Mouse (Mus musculus) CD8-positive naive resting alpha-beta T cell, adult 57 days (primary cell): Measurements from ENCODE around the gene Rps15. TPM values are rescaled to one million over a fixed set of nuclear protein-coding genes. Genes with fewer than 3 reads are reported as not detected.

Source experiments
- total RNA-seq: library from RNA; stranded (reverse); gene quantifications from one replicate; pipeline ENCODE4 v1.2.4, GENCODE M21; 2023

The Rps15 gene
- total RNA-seq, result 3,989 TPM

GRCm38 (mm10) chr10:80292251-80293146 lies at the start of gene Rps15:
TSS of gene Rps15 (plus strand) at chr10:80292453.

GRCm38 (mm10) chr10:80248971-80249640 lies 43.1 kb upstream of the Rps15 start, which contains the start of gene Ndufs7:
TSS of gene Ndufs7 (plus strand) at chr10:80249121.

GRCm38 (mm10) chr10:80260642-80261584 lies 31.3 kb upstream of the Rps15 start, which contains the start of the genes Gamt and Dazap1:
TSS of gene Gamt (minus strand) at chr10:80261012.
TSS of gene Dazap1 (plus strand) at chr10:80261486.

GRCm38 (mm10) chr10:80295618-80296425 lies 3.6 kb downstream of the Rps15 start, which contains the start of gene Apc2:
TSS of gene Apc2 (plus strand) at chr10:80295977.

GRCm38 (mm10) chr10:80320340-80320760 lies 28.1 kb downstream of the Rps15 start, which contains the start of gene 2310011J03Rik:
TSS of gene 2310011J03Rik (minus strand) at chr10:80320537.

GRCm38 (mm10) chr10:80329273-80330081 lies 37.2 kb downstream of the Rps15 start, which contains the start of the genes Pcsk4 and Reep6:
TSS of gene Pcsk4 (minus strand) at chr10:80329498.
TSS of gene Reep6 (plus strand) at chr10:80329953.

Other genes starting within 250 kb of the Rps15 start
- gene Gpx4, start 245.3 kb upstream of the Rps15 start, total RNA-seq, result 131 TPM
- gene Sbno2, start 186.9 kb upstream of the Rps15 start, total RNA-seq, result 99.0 TPM
- gene Stk11, start 176.7 kb upstream of the Rps15 start, total RNA-seq, result 128 TPM
- 159 TPM for gene Atp5d, start 153.8 kb upstream of the Rps15 start, total RNA-seq
- gene Cbarp, start 151.6 kb upstream of the Rps15 start, total RNA-seq, result 24.5 TPM
- 121 TPM for gene Midn, start 144.2 kb upstream of the Rps15 start, total RNA-seq
- 211 TPM for gene Cirbp, start 126.5 kb upstream of the Rps15 start, total RNA-seq
- gene 1600002K03Rik, start 119.5 kb upstream of the Rps15 start, total RNA-seq, result 18.5 TPM
- not detected for gene Efna2, start 113.0 kb upstream of the Rps15 start, total RNA-seq
- 59.2 TPM for gene Mum1, start 66.0 kb upstream of the Rps15 start, total RNA-seq
- 94.3 TPM for gene Ndufs7, start 43.3 kb upstream of the Rps15 start, total RNA-seq
- gene Gamt, start 31.4 kb upstream of the Rps15 start, total RNA-seq, result not detected
- gene Dazap1, start 31.0 kb upstream of the Rps15 start, total RNA-seq, result 161 TPM
- gene Apc2, start 3.5 kb downstream of the Rps15 start, total RNA-seq, result not detected
- 23.6 TPM for gene 2310011J03Rik, start 28.1 kb downstream of the Rps15 start, total RNA-seq
- gene Pcsk4, start 37.0 kb downstream of the Rps15 start, total RNA-seq, result 3.0 TPM
- gene Reep6, start 37.5 kb downstream of the Rps15 start, total RNA-seq, result 0.24 TPM
- not detected for gene Adamtsl5, start 56.0 kb downstream of the Rps15 start, total RNA-seq
- not detected for gene Plk5, start 64.0 kb downstream of the Rps15 start, total RNA-seq
- 6.2 TPM for gene Mex3d, start 95.2 kb downstream of the Rps15 start, total RNA-seq
- gene Mbd3, start 107.1 kb downstream of the Rps15 start, total RNA-seq, result 122 TPM
- 59.9 TPM for gene Uqcr11, start 114.4 kb downstream of the Rps15 start, total RNA-seq
- gene Tcf3, start 141.2 kb downstream of the Rps15 start, total RNA-seq, result 102 TPM
- not detected for gene Onecut3, start 202.4 kb downstream of the Rps15 start, total RNA-seq
- gene Atp8b3, start 246.7 kb downstream of the Rps15 start, total RNA-seq, result not detected